Mouse (Mus musculus) megakaryocyte, embryonic 14.5 days (primary cell): Measurements from ENCODE around the gene Clec16a.

Experiments
- FLI1 ChIP-seq: IDR thresholded peaks from 2 replicates; pipeline ENCODE4 v1.6.1; 2012; ENCODE audit warnings: low read length, inconsistent platforms, mixed read lengths
- GATA1 ChIP-seq: IDR thresholded peaks from 3 replicates; pipeline ENCODE4 v1.6.1; 2012; ENCODE audit warnings: mixed read lengths, low read length, inconsistent platforms, borderline replicate concordance

- TF ChIP-seq GATA1: no peak
- TF ChIP-seq FLI1: no peak
These were observed 84.2 kb downstream of the Clec16a start for GRCm38 (mm10) chr16:10629361-10629760.
